18 mouse cellular contexts compared by ENCODE assay signal in genomic region chr17:28870435-28870834, GRCm38 (mm10). TPM values are rescaled to one million over a fixed set of nuclear protein-coding genes. Genes with fewer than 3 reads are reported as not detected.
DNase-seq lines count a peak whose midpoint lies in the region; ATAC-seq and TF ChIP-seq lines count a peak whose summit lies in the region.
"Had no signal": no experiment of that assay in that cellular context is flagged by ENCODE, and none has a peak within 500 bp of the region (broad histone marks: within the 10 kb centered on the region; RNA-seq: fewer than 3 reads in every experiment).

No protein-coding gene starts in this region.

- no peak overlapping the region for H3K9ac ChIP-seq in hindbrain, embryonic 11.5 days (ENCODE audit: low read depth, low read length)
- H3K9ac ChIP-seq in neural tube, embryonic 13.5 days, result no peak overlapping the region
- H3K9ac ChIP-seq in hindbrain, embryonic 16.5 days (ENCODE audit: low read depth, low read length), result no peak overlapping the region
- H3K9ac ChIP-seq in heart, adult 2 months (ENCODE audit: low read depth, low read length), result no peak overlapping the region
- H3K9ac ChIP-seq: embryonic facial prominence, embryonic 13.5 days had no signal

- WGBS in hindbrain, embryonic 11.5 days, result 72% methylated on average over 5 of the region's 5 CpGs
- 73% methylated on average over 5 of the region's 5 CpGs for WGBS in hindbrain, embryonic 10.5 days
- WGBS in neural tube, embryonic 13.5 days, result 66% methylated on average over 5 of the region's 5 CpGs
- 68% methylated on average over 5 of the region's 5 CpGs for WGBS in hindbrain, embryonic 16.5 days
- 76% methylated on average over 5 of the region's 5 CpGs for WGBS in heart, adult 2 months

- H3K79me2 ChIP-seq in heart, adult 2 months (replicated peaks; ENCODE audit: control insufficient read depth, insufficient read depth, low read length), result no peaks in the 10 kb centered on the region

- no peaks in the 10 kb centered on the region for H3K27me3 ChIP-seq in hindbrain, embryonic 11.5 days (ENCODE audit: control insufficient read depth, insufficient read depth, low read length)
- no peaks in the 10 kb centered on the region for H3K27me3 ChIP-seq in hindbrain, embryonic 10.5 days (ENCODE audit: insufficient read depth, poor library complexity, severe bottlenecking)
- H3K27me3 ChIP-seq in neural tube, embryonic 13.5 days, result no peaks in the 10 kb centered on the region
- H3K27me3 ChIP-seq in hindbrain, embryonic 16.5 days (replicated peaks; ENCODE audit: control insufficient read depth, insufficient read depth, low read length), result no peaks in the 10 kb centered on the region
- no peaks in the 10 kb centered on the region for H3K27me3 ChIP-seq in heart, adult 2 months (ENCODE audit: control insufficient read depth, insufficient read depth, low read length)
- H3K27me3 ChIP-seq: embryonic facial prominence, embryonic 13.5 days had no signal

- peak overlapping the region; percentile 27; the same call in 1 of the 2 replicates for H3K27ac ChIP-seq in hindbrain, embryonic 11.5 days (ENCODE audit: low read depth, low read length)
- no peak overlapping the region for H3K27ac ChIP-seq in hindbrain, embryonic 10.5 days
- peak overlapping the region; percentile 91 for H3K27ac ChIP-seq in neural tube, embryonic 13.5 days (replicated peaks)
- peak overlapping the region; percentile 79 for H3K27ac ChIP-seq in hindbrain, embryonic 16.5 days (ENCODE audit: low read depth, low read length)
- no peak overlapping the region for H3K27ac ChIP-seq in heart, adult 2 months
- H3K27ac ChIP-seq: embryonic facial prominence, embryonic 13.5 days; macrophage had no signal

- no peak for TF ChIP-seq CTCF in heart, adult 2 months (IDR thresholded peaks at IDR 0.05)

- intact Hi-C loops in heart, adult 2 months (cut with DNase I), result no loop called here

- no peaks in the 10 kb centered on the region for H3K9me3 ChIP-seq in hindbrain, embryonic 11.5 days (ENCODE audit: control insufficient read depth, low read length)
- H3K9me3 ChIP-seq in hindbrain, embryonic 10.5 days, result no peaks in the 10 kb centered on the region
- no peaks in the 10 kb centered on the region for H3K9me3 ChIP-seq in neural tube, embryonic 13.5 days
- H3K9me3 ChIP-seq in hindbrain, embryonic 16.5 days (ENCODE audit: control insufficient read depth, low read length), result no peaks in the 10 kb centered on the region
- H3K9me3 ChIP-seq: embryonic facial prominence, embryonic 13.5 days had no signal

- no peak overlapping the region for H3K4me2 ChIP-seq in hindbrain, embryonic 11.5 days (replicated peaks; ENCODE audit: low read depth, low read length)
- H3K4me2 ChIP-seq in neural tube, embryonic 13.5 days, result no peak overlapping the region
- no peak overlapping the region for H3K4me2 ChIP-seq in hindbrain, embryonic 16.5 days (ENCODE audit: low read length)
- H3K4me2 ChIP-seq: embryonic facial prominence, embryonic 13.5 days had no signal

- no peaks in the 10 kb centered on the region for H3K4me1 ChIP-seq in hindbrain, embryonic 11.5 days (replicated peaks; ENCODE audit: control insufficient read depth, insufficient read depth, low read length)
- H3K4me1 ChIP-seq in hindbrain, embryonic 10.5 days (replicated peaks), result peaks cover 5% of the 10 kb centered on the region
- H3K4me1 ChIP-seq in neural tube, embryonic 13.5 days (replicated peaks), result peaks cover 24% of the 10 kb centered on the region
- peaks cover 4% of the 10 kb centered on the region; the same call in 1 of the 2 replicates for H3K4me1 ChIP-seq in hindbrain, embryonic 16.5 days (ENCODE audit: control insufficient read depth, insufficient read depth, low read depth, low read length)
- H3K4me1 ChIP-seq in heart, adult 2 months (ENCODE audit: control insufficient read depth, insufficient read depth, low read length), result peaks cover 3% of the 10 kb centered on the region

- no peak overlapping the region for H3K4me3 ChIP-seq in hindbrain, embryonic 11.5 days (ENCODE audit: low read depth, low read length)
- no peak overlapping the region for H3K4me3 ChIP-seq in hindbrain, embryonic 10.5 days
- no peak overlapping the region for H3K4me3 ChIP-seq in neural tube, embryonic 13.5 days
- H3K4me3 ChIP-seq in hindbrain, embryonic 16.5 days (ENCODE audit: low read length), result no peak overlapping the region
- no peak overlapping the region for H3K4me3 ChIP-seq in heart, adult 2 months
- H3K4me3 ChIP-seq: embryonic facial prominence, embryonic 13.5 days had no signal

- no peak for ATAC-seq in hindbrain, embryonic 11.5 days (ENCODE audit: low FRiP score)
- 0 out of 2 replicates have a peak, but pooled peaks have one; percentile 6 for ATAC-seq in neural tube, embryonic 13.5 days (ENCODE audit: low read depth)
- no peak for ATAC-seq in hindbrain, embryonic 16.5 days
- ATAC-seq in inflammation-experienced regulatory T-cells, adult 6 months, result no peak

- TF ChIP-seq EP300 in heart, adult 2 months (IDR thresholded peaks at IDR 0.05; ENCODE audit: insufficient read depth, low read depth, low read length), result no peak

- TF ChIP-seq POLR2A in heart, adult 2 months (IDR thresholded peaks at IDR 0.05; ENCODE audit: insufficient read depth, low read depth, low read length), result no peak

- H3K36me3 ChIP-seq in hindbrain, embryonic 11.5 days (ENCODE audit: control insufficient read depth, insufficient read depth, low read length), result no peaks in the 10 kb centered on the region
- H3K36me3 ChIP-seq in hindbrain, embryonic 10.5 days, result no peaks in the 10 kb centered on the region
- no peaks in the 10 kb centered on the region for H3K36me3 ChIP-seq in neural tube, embryonic 13.5 days
- H3K36me3 ChIP-seq in hindbrain, embryonic 16.5 days (ENCODE audit: control insufficient read depth, insufficient read depth, low read length), result no peaks in the 10 kb centered on the region
- no peaks in the 10 kb centered on the region for H3K36me3 ChIP-seq in heart, adult 2 months (ENCODE audit: control insufficient read depth, insufficient read depth, low read length)
- H3K36me3 ChIP-seq: embryonic facial prominence, embryonic 13.5 days had no signal

- no peak for DNase-seq in hindbrain, embryonic 11.5 days (ENCODE audit: low spot score)
- DNase-seq in hindbrain, embryonic 10.5 days (ENCODE audit: low spot score), result no peak
- no peak for DNase-seq in neural tube, embryonic 10.5 days (ENCODE audit: extremely low spot score, low spot score)
- DNase-seq in heart, adult 2 months, result no peak
- no peak for DNase-seq in MN1 (ENCODE audit: low spot score)
- DNase-seq: adrenal gland, adult 2 months; cerebellum, postnatal 36 days; kidney, adult 11 months; kidney, postnatal 4 days; thymus, adult 2 months had no signal

RNA-seq across cellular contexts. Expression of gene Pnpla1, which starts 12.2 kb away (rescaled TPM):
- polyA plus RNA-seq in hindbrain, embryonic 11.5 days (2014; fragmentation: Nextera tagmentation; extraction: Ambion mirVana), result not detected in 2 replicates
- not detected in 2 replicates for polyA plus RNA-seq in hindbrain, embryonic 10.5 days (2016; fragmentation: Nextera tagmentation; extraction: Ambion mirVana)
- not detected in 2 replicates for polyA plus RNA-seq in neural tube, embryonic 13.5 days (2015; fragmentation: Nextera tagmentation; extraction: Ambion mirVana)
- polyA plus RNA-seq in hindbrain, embryonic 16.5 days (2015; fragmentation: Nextera tagmentation; extraction: Ambion mirVana), result not detected in 2 replicates
- total RNA-seq in heart, adult 2 months (2021), result not detected
- 0.02 TPM in 1 of 2 replicates, not detected in the other for polyA plus RNA-seq in heart, adult 2 months (2012; rRNA removed)
- not detected for polyA plus RNA-seq in inflammation-experienced regulatory T-cells, adult 6 months (2017; shearing (Covaris generic))
- total RNA-seq: liver, adult 2 months had no signal
- polyA plus RNA-seq: C2C12; liver, adult 2 months; macrophage; spleen, adult 2 months had no signal

RNA-seq across cellular contexts. Expression of gene 4930539E08Rik, which starts 44.7 kb away (rescaled TPM):
- 0.03 TPM in 1 of 2 replicates, not detected in the other for polyA plus RNA-seq in hindbrain, embryonic 11.5 days (2014; fragmentation: Nextera tagmentation; extraction: Ambion mirVana)
- polyA plus RNA-seq in hindbrain, embryonic 10.5 days (2016; fragmentation: Nextera tagmentation; extraction: Ambion mirVana), result 0.07 and 0.31 TPM in 2 replicates
- 0.25 and 0.29 TPM in 2 replicates for polyA plus RNA-seq in neural tube, embryonic 13.5 days (2015; fragmentation: Nextera tagmentation; extraction: Ambion mirVana)
- 2.4 TPM in 2 replicates for polyA plus RNA-seq in hindbrain, embryonic 16.5 days (2015; fragmentation: Nextera tagmentation; extraction: Ambion mirVana)
- not detected for total RNA-seq in heart, adult 2 months (2021)
- polyA plus RNA-seq in heart, adult 2 months (2012; rRNA removed), result 0.08 and 0.23 TPM in 2 replicates
- polyA plus RNA-seq in inflammation-experienced regulatory T-cells, adult 6 months (2017; shearing (Covaris generic)), result 1 to 10 TPM in 2 of 3 experiments, under 1 TPM in 1; 0.25 to 3.2 (median 2.7) TPM
- total RNA-seq: adrenal gland, adult 2 months had no signal

Comparison
In these comparisons a context has a peak if more than half of its experiments do, and no peak if none do; other contexts are left out.
1. H3K27ac ChIP-seq: peak in hindbrain, embryonic 11.5 days (single experiment), neural tube, embryonic 13.5 days (single experiment) and hindbrain, embryonic 16.5 days (single experiment); none in hindbrain, embryonic 10.5 days (single experiment) and heart, adult 2 months (single experiment).